Mouse (Mus musculus): Measurements from ENCODE around the gene Pgf.

DNA sequence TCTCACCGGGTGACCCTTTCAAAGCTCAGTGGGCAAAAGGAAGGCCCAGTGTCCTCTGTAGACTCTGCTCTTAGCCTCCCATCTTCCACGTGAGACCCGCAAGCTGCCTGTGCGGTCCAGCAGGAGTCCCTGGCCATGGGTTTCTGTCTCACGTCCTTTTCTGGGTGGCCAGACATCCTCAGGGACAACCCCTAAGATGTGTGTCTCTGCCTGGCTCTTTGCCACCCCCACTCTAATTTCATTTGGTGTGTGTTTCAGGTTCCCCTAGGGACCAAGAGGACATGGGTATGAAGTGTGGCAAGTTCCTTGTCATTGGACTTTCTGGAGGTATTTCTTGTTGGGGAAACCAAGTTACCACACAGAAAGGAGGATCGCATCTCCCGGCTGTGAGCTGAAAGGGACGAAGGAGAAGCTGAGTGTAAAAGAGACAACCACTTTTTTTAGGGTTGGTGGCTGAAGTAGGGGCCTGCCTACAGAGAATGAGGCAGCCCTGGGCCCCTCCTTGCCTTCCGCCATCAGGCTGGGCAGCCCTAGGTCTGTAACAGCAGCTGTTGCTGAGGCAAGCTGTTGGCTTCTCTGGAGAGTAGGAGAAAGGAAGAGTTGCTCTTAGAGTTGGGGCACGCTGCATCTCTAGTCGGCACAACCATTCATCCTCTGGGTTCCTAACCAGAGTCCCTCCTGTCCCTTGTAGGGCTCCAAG, 16.5 kb upstream of the Pgf start:
- TF ChIP-seq ZNF384 (IDR thresholded peaks at IDR 0.05; ENCODE audit: low read depth, low read length) (no peak), EP300 (IDR thresholded peaks at IDR 0.05; ENCODE audit: low read depth in 1 of 2, low read length in 2 of 2) (no peak), CTCF (IDR thresholded peaks at IDR 0.05 in 2 of 3, conservative IDR thresholded peaks at IDR 0.05 in 1 of 3; ENCODE audit: control insufficient read depth in 1 of 3, insufficient read depth in 1 of 3, low read depth in 2 of 3, low read length in 3 of 3, poor library complexity in 1 of 3, severe bottlenecking in 1 of 3) (no peak), POLR2A (IDR thresholded peaks at IDR 0.05; ENCODE audit: control insufficient read depth in 1 of 2, insufficient read depth in 1 of 2, low read depth in 1 of 2, low read length in 2 of 2, poor library complexity in 1 of 2) (no peak), GATA1 (IDR thresholded peaks at IDR 0.05; ENCODE audit: low read depth, low read length) (no peak), SIN3A (IDR thresholded peaks at IDR 0.05; ENCODE audit: low read length) (no peak), MEF2A (IDR thresholded peaks at IDR 0.05; ENCODE audit: extremely low read depth, insufficient replicate concordance, low read depth, low read length, poor library complexity, severe bottlenecking) (no peak), NELFE (IDR thresholded peaks at IDR 0.05; ENCODE audit: low read depth, low read length) (no peak)
